Mouse (Mus musculus): ENCODE measurements around the gene Pgap3. TPM values are rescaled to one million over a fixed set of nuclear protein-coding genes. Genes with fewer than 3 reads are reported as not detected.
A peak's percentile ranks its signal among the peaks of the same experiment; 100 is the strongest.

The Pgap3 gene
- polyA plus RNA-seq, 1 experiment from 2014 or later = 17.6 TPM

DNA sequence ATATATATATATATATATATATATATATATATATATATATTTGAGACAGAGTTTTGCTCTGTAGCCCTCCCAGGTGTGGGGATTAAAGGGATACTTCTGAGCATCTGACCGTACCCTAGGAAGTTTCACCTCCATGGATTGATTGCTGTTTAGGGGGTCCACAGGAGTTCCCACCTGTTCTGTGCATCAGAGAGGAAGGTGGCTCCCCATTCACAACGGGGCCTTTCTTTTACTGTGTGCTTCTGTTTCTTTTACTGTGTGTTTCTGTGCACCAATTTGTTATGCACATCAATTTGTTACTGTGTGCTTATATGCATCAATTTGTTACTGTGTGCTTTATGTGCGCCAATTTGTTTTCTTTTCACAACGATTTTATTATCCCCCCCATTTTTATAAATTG is 59.1 kb downstream of the Pgap3 start:
- ATAC-seq (ENCODE audit: low FRiP score, low TSS enrichment) = no peak
- no peak overlapping the region for H3K9ac ChIP-seq (replicated peaks; ENCODE audit: low read length)
- WGBS = 56% methylated on average over 4 of the region's 4 CpGs
- no peak overlapping the region for H3K27ac ChIP-seq (ENCODE audit: low read length)
- H3K4me2 ChIP-seq (replicated peaks; ENCODE audit: low read depth, low read length) = no peak overlapping the region
- H3K9me3 ChIP-seq (ENCODE audit: low read length) = no peaks in the 10 kb centered on the region
- peaks cover 70% of the 10 kb centered on the region for H3K27me3 ChIP-seq (ENCODE audit: insufficient read depth, low read length)
- no peaks in the 10 kb centered on the region for H3K36me3 ChIP-seq (ENCODE audit: insufficient read depth, low read length)
- no peak overlapping the region for H3K4me3 ChIP-seq (ENCODE audit: low read length)
- peaks cover 26% of the 10 kb centered on the region for H3K4me1 ChIP-seq (ENCODE audit: insufficient read depth, low read length)

- Histone ChIP-seq H3K9me3 (ENCODE audit: low read length) (no peaks in the 10 kb centered on the region), H3K9ac (replicated peaks; ENCODE audit: low read length) (no peak overlapping the region), H3K4me2 (replicated peaks; ENCODE audit: low read depth, low read length) (no peak overlapping the region), H3K27ac (ENCODE audit: low read length) (no peak overlapping the region), H3K4me3 (ENCODE audit: low read length) (no peak overlapping the region), H3K4me1 (ENCODE audit: insufficient read depth, low read length) (peaks cover 26% of the 10 kb centered on the region), H3K27me3 (ENCODE audit: insufficient read depth, low read length) (peaks cover 72% of the 10 kb centered on the region), H3K36me3 (ENCODE audit: insufficient read depth, low read length) (no peaks in the 10 kb centered on the region)
- no peak for ATAC-seq (ENCODE audit: low FRiP score, low TSS enrichment)
- WGBS = 13% methylated on average over 2 of the region's 4 CpGs
These were observed 59.7 kb downstream of the Pgap3 start for GRCm38 (mm10) chr11:98340597-98340996.

GRCm38 (mm10) chr11:98339679-98340287 is 60.5 kb downstream of the Pgap3 start:
- 9% methylated on average over 11 of the region's 11 CpGs for WGBS
- H3K4me2 ChIP-seq (replicated peaks; ENCODE audit: low read depth, low read length) = peak overlapping the region; percentile 99
- no peak for ATAC-seq (ENCODE audit: low FRiP score, low TSS enrichment)
- peaks cover 26% of the 10 kb centered on the region for H3K4me1 ChIP-seq (ENCODE audit: insufficient read depth, low read length)
- H3K4me3 ChIP-seq (ENCODE audit: low read length) = peak overlapping the region; percentile 58
- peaks cover 74% of the 10 kb centered on the region for H3K27me3 ChIP-seq (ENCODE audit: insufficient read depth, low read length)
- no peaks in the 10 kb centered on the region for H3K36me3 ChIP-seq (ENCODE audit: insufficient read depth, low read length)
- H3K9ac ChIP-seq (replicated peaks; ENCODE audit: low read length) = peak overlapping the region; percentile 68; the same call in 1 of the 2 replicates
- no peak overlapping the region for H3K27ac ChIP-seq (ENCODE audit: low read length)
- no peaks in the 10 kb centered on the region for H3K9me3 ChIP-seq (ENCODE audit: low read length)

DNA sequence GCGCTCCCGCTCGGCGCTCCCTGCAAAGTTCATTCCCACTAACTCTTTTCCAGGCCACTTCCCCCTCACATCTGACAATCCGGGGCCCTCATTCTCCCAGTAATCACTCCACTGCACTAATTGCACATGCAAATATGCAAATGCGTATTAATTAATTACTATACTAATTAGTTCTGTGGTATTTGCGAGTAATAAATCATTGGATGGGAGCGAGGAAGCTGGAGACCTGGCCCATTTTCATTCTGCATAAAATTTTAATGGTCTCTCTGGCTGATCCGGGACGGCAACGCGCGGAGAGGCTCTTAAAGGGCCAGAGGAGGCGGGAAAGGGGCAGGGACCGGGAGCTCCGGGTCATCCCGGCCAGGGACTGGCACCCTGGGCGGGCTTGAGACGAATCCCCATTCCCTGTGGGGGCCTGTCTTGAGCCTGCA is 61.2 kb downstream of the Pgap3 start:
- Histone ChIP-seq H3K4me2 (replicated peaks; ENCODE audit: low read depth, low read length) (peak overlapping the region; percentile 99), H3K27me3 (ENCODE audit: insufficient read depth, low read length) (peaks cover 79% of the 10 kb centered on the region), H3K4me1 (ENCODE audit: insufficient read depth, low read length) (peaks cover 32% of the 10 kb centered on the region), H3K4me3 (ENCODE audit: low read length) (peak overlapping the region; percentile 58), H3K36me3 (ENCODE audit: insufficient read depth, low read length) (no peaks in the 10 kb centered on the region), H3K9ac (replicated peaks; ENCODE audit: low read length) (peak overlapping the region; percentile 68), H3K9me3 (ENCODE audit: low read length) (no peaks in the 10 kb centered on the region), H3K27ac (ENCODE audit: low read length) (no peak overlapping the region)
- WGBS = 1% methylated on average over 19 of the region's 19 CpGs
- ATAC-seq (ENCODE audit: low FRiP score, low TSS enrichment) = no peak

Other genes with a start within 250 kb of the Pgap3 start
- 64.6 and 67.9 TPM in 2 replicates for gene Med1, start 207.2 kb downstream of the Pgap3 start, polyA plus RNA-seq (2015; fragmentation: Nextera tagmentation; extraction: Ambion mirVana)
- 9.2 and 12.4 TPM in 2 replicates for gene Cdk12, start 197.4 kb downstream of the Pgap3 start, polyA plus RNA-seq (2015; fragmentation: Nextera tagmentation; extraction: Ambion mirVana)
- not detected in 2 replicates for gene Neurod2, start 70.8 kb downstream of the Pgap3 start, polyA plus RNA-seq (2015; fragmentation: Nextera tagmentation; extraction: Ambion mirVana)
- 5.4 and 5.8 TPM in 2 replicates for gene Ppp1r1b, start 52.1 kb downstream of the Pgap3 start, polyA plus RNA-seq (2015; fragmentation: Nextera tagmentation; extraction: Ambion mirVana)
- 62.0 and 62.4 TPM in 2 replicates for gene Stard3, start 42.1 kb downstream of the Pgap3 start, polyA plus RNA-seq (2015; fragmentation: Nextera tagmentation; extraction: Ambion mirVana)
- 2.4 and 2.7 TPM in 2 replicates for gene Tcap, start 16.7 kb downstream of the Pgap3 start, polyA plus RNA-seq (2015; fragmentation: Nextera tagmentation; extraction: Ambion mirVana)
- gene Pnmt, start 14.0 kb downstream of the Pgap3 start, polyA plus RNA-seq (2015; fragmentation: Nextera tagmentation; extraction: Ambion mirVana) = 2.5 and 2.8 TPM in 2 replicates
- 54.9 and 57.7 TPM in 2 replicates for gene Erbb2, start 12.0 kb upstream of the Pgap3 start, polyA plus RNA-seq (2015; fragmentation: Nextera tagmentation; extraction: Ambion mirVana)
- 108 and 113 TPM in 2 replicates for gene Mien1, start 38.5 kb upstream of the Pgap3 start, polyA plus RNA-seq (2015; fragmentation: Nextera tagmentation; extraction: Ambion mirVana)
- gene Grb7, start 45.9 kb upstream of the Pgap3 start, polyA plus RNA-seq (2015; fragmentation: Nextera tagmentation; extraction: Ambion mirVana) = 86.2 and 87.7 TPM in 2 replicates
- 0.44 and 0.54 TPM in 2 replicates for gene Ikzf3, start 145.5 kb upstream of the Pgap3 start, polyA plus RNA-seq (2015; fragmentation: Nextera tagmentation; extraction: Ambion mirVana)
- gene Zpbp2, start 150.6 kb upstream of the Pgap3 start, polyA plus RNA-seq (2015; fragmentation: Nextera tagmentation; extraction: Ambion mirVana) = 0.87 TPM in 1 of 2 replicates, not detected in the other
- 67.2 and 67.6 TPM in 2 replicates for gene Ormdl3, start 186.9 kb upstream of the Pgap3 start, polyA plus RNA-seq (2015; fragmentation: Nextera tagmentation; extraction: Ambion mirVana)
- gene Lrrc3c, start 197.8 kb upstream of the Pgap3 start, polyA plus RNA-seq (2015; fragmentation: Nextera tagmentation; extraction: Ambion mirVana) = not detected in 2 replicates
- gene Gm12355, start 225.2 kb upstream of the Pgap3 start, polyA plus RNA-seq (2015; fragmentation: Nextera tagmentation; extraction: Ambion mirVana) = 0.86 and 1.6 TPM in 2 replicates
- not detected in 2 replicates for gene Gsdma3, start 225.9 kb upstream of the Pgap3 start, polyA plus RNA-seq (2015; fragmentation: Nextera tagmentation; extraction: Ambion mirVana)
- gene Gsdma2, start 246.3 kb upstream of the Pgap3 start, polyA plus RNA-seq (2015; fragmentation: Nextera tagmentation; extraction: Ambion mirVana) = not detected in 2 replicates